Mouse (Mus musculus) urinary bladder, adult 18-20 months (tissue): ENCODE data around the gene Zfp644.

ENCODE experiments used
- DNase-seq, 2 experiments: peaks; one replicate each; pipeline ENCODE4 v3.0.0; 2022; ENCODE audit warnings: low spot score in 2 of 2, mixed read lengths in 2 of 2

The Zfp644 gene

DNA sequence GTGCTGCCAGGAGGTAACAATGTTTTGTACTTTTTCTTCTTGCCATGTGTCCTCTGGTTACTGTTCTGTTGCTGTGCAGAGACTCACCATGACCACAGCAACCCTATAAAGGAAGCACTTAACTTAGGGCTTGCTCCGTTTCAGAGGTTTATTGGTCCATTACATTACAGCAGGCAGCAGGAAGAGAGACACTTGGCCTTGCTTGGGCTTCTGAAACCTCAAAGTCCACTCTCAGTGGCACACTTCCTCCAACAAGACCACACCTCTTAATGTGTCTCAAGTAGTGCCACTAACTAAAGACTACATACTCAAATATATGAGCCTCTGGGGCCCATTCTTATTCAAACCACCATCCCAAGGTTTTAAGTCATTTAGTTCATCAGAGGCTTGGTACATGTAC is 36.2 kb downstream of the Zfp644 start:
- DNase-seq = no peak

DNA sequence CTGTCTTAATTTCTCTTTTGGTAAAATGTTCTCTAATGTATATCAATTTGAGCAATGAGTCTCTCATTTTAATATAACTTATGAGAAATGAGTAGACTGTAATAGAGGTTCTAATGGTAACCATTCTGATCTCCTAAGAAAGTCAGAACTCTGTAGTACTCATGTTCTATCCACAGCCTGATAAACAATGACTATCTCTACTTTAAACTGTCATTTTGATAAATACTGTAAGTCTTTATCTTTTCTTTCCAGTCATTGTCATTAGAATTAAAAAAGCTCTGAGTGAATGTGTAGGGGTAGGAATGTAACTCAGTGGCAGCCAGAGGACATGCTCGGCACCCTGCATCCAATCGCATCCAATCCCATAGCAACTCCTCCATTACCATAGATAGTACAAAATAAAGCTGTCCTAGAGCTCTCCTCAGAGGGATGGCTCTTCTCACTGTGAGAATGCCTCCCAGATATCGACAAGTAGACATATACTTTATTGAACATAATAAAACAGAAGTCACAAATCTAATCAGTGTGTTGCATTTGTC is 44.2 kb downstream of the Zfp644 start:
- DNase-seq = no peak

DNA sequence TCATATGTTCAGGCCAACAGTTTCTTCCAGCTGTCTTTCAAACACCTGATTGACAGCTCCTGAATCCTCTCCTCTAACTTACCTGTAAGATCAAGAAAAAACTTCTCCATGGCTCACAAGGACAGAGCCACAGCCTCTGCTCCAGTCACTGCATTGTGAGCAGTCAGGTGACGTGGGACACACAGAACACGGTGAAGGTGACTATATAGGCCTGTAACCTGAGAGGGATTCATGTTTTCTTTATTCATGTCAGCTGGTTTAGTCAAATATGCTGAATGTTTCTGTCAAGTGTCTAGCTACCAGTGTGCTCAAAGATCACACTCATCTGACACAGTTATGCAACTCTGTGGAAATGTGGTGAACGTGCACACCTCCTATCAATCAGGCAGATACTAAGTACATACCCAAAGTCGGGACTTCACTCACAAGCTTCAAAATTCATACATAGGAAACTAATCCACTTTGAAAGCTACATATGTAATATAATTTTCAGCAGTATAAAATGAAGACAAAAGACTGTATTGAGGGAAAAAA is 44.8 kb downstream of the Zfp644 start:
- DNase-seq = no peak

DNA sequence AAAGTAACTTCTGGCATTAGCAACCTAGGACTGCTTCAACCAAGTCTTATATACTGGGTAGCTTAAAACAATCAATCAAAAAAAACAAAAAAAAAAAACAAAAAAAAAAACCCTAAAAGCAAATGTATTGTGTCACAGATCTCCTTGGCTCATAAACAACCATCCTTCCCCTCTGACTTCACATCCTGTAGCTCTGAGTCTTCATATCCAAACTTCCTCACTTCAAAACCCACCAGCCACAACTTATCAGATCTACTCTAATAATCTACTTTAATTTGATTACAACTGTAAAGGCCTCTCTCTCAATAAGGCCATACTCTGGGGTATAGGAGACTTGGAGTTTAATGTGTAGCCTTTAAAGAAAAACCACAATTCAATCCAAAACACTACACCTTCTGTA is 47.1 kb downstream of the Zfp644 start:
- DNase-seq = no peak

DNA sequence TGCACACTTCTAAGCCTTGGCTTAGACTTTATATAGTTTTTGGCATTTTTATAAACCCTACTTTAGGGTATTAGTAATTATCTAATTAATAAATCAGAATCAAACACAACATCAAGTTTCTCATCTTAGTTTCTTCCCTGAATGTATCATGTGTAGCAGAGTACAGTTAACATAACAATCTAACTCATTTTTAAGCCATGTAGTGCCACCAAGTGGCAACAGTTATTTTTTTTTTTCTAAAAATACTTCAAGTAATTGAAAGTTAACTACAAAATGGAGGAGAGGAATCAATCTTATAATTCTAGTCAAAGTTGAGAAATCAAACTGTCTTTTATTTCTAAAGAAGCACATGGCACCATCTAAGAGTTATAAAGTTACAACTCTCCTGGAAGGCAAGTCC is 47.6 kb downstream of the Zfp644 start:
- DNase-seq = no peak

DNA sequence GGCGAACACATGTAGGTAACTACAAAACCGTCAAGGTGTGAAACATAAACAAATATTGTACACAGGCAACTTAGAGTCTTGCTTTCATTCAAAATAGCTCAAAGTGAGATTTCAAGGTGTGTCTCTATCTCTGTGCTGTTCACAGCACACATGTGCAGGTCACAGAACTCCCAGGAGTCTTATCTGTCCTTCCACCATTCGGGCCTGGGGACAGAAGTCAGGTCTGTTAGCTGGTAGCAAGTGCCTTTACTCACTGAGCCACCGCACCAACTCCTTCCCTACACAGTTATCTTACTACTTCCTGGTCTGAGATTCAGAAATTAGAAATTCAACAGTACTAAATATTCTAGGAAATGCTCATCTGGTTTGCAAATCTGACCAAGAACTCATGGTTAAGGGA is 53.7 kb downstream of the Zfp644 start:
- DNase-seq = no peak

DNA sequence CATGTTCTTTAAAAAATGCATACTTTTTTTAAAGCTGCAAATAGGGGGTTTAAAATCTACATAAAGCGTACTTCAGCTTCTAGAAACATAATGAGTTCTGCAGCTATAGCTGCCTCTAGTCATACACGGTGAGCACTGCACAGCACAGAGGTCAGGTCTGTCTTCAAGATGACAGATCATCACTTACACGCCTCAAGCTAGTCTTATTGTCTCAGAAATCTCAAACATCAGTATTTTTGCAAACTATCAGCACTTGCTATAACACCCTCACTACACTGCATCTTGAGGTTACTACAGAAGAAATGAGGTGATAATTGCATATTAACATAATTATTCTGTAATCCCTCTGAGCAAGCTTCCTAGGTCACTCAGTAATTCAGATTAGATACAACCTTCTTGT is 55.2 kb downstream of the Zfp644 start:
- DNase-seq = no peak

DNA sequence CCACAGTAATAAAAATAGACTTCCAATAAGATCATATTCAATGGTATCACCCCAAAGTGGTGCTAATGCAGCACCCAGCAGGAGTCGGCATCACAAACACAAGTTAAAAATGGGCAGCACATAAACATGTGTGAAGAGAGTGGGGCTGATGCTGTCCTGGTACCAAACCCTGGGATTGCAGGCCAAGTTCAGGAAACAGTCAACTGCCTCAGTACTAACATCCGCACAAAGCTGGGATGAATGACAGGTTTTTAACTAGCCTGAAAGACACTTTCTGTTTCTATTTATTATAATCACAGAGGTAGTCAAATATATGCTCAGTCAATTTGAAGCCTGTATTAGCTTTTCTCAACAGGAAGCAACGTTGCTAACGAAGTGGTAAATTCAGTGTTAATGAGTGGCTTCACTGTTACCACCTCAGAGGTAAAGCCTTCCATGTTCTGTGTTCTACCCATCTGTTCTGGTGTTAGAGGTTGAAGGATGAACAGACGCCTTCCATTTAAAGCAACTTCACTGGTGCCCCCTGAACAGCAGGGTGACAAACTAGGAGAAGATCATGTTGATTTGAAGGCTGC is 56.8 kb downstream of the Zfp644 start:
- no peak for DNase-seq

DNA sequence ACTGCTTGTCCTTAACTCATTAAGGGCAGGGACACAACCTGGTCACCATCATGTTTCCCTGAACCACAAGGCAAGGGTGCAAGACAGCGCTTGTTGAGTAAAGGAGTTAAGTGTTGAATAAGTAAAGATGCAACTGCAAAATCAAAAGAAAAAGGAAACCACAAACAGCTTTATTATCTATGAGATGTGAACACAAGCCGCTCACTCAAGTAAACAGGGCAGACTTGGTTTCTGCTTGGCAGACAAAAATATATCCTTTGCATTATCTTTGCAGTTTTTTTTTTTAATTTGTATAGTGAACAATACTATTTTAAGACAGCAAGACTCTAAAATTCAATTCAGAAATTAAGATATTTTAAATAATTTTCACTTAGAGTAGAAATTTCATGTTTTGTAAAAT is 57.5 kb downstream of the Zfp644 start:
- no peak for DNase-seq

DNA sequence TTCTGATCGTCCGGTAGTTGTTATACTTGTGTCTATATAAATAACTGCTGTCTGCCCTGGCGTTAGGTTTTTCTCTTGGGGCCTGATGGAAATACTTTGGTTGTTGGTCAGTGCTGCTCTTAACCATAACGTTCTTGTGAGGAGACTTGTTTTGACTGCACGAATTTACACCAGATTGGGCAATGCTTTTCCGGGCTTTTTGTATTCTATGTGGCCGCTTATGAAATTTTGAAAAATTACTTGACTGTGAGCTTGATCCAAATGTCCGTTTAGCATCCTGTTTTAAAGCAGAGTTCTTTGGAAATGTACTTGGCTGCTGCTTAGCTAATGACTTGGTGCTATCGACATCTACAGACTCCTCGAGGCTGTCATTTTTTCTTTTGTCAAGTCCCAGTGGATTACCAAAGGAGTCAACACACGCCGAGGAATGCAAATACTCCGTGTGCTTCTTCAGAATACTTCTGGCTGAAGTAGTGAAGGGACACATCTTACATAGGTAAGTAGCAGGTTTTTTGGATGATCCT is 60.6 kb downstream of the Zfp644 start:
- no peak for DNase-seq

DNA sequence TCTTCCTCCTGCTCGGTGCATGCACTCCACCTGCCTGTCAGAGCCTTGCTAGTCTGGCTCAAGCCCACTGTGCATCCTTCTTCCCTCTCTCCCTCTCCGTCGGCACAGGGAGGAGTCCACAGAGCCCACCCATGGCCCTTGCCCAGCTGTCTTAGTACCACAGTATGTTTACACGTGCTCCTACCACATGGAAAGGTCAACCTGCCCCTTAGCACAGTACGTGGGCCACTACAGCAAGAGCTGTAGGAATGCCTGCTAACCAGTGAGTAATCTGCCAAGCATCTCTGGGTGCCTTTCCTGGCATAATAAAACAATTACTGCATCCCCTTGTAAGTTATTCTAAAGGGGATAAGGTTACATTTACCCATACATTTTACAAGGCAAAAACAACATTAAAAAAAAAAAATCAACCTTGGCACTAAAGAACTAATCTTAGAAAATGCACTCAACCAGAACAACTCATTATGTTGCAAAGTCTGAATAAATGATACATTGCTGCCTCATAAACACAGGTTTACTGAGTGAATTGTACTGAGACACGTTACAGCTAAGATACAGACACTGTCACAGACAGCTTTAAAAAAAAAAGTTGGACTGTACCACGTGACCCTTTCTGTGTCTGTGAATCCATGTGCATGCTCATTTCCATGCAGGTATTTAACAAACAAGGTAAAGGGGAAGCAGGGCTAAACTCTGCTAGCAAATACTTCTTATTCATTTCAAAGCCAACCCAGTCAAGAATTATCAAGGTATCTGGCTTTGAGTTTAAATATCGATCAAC is 68.5 kb downstream of the Zfp644 start:
- no peak for DNase-seq

DNA sequence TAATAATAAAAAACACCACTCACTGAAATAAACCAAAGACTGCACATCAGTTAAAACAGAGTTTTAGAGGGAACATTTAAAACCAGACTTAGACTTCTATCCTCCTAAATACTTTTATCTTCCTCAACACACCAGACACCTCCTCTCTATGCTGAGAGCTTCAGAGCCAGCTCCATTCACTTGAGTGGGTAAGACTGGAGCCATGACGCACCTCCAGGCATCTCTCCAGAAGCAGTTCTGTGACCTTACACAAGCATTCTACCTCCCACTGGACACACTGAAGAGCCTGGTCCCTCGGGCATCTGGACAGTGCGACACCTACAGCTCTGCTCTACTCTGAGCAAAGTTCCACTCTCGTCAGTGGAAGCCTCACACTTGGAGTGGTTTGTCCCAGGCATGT is 73.8 kb downstream of the Zfp644 start:
- no peak for DNase-seq

DNA sequence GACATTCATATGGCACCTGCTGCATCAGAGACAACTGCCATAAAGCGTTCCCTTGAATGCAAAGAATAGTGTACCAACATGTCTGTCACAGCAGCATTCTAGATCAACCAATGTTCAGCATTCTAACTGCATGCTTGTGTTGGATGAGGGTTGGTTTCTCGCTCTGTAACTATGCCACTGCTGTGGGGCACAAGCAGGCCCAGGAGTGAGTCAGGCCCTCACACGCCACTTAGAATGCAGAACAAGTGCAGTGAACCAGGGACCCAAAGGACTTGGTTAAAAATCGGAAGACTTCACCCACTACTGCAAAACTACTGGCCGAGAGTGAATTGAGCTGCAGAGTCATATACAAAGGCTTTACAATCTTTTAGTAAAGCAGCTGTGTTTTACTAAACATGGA is 74.9 kb downstream of the Zfp644 start:
- DNase-seq = no peak

DNA sequence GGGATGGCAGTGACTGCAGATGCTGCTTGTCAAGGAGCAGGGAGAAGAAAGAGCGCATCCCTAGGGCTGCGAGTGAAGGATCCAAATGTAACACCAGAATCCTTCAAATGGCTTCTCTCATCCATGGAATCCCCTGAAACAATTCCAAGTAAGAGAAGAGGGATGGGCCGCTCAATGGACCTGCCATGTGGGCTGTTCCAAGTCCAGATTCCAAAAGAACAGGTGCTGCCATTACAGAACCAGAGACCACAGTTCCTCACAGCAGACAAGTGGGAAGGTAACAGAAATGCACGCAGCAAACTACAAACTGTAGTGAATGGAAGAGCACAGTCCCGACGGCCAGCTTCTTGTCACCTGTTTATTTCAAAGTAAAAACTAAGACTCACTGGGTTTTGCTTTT is 76.6 kb downstream of the Zfp644 start:
- no peak for DNase-seq

DNA sequence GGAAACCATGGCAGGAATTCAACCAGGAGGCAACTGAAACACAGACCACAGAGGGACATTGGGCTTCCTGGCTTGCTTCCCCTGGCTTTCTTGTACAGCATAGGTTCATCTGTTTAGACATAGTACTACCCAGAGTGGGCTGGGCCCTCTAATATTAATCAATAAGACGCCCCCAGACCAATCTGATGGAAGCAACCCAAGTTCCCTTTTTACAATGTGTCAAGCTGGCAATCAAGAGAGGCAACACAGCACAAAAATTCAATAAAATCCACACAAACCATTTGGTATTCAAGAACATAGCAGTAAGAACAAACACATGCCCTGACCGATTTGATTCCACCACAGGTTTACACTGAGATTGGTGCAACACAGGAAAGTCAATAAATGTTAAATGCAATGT is 82.1 kb downstream of the Zfp644 start:
- no peak for DNase-seq

DNA sequence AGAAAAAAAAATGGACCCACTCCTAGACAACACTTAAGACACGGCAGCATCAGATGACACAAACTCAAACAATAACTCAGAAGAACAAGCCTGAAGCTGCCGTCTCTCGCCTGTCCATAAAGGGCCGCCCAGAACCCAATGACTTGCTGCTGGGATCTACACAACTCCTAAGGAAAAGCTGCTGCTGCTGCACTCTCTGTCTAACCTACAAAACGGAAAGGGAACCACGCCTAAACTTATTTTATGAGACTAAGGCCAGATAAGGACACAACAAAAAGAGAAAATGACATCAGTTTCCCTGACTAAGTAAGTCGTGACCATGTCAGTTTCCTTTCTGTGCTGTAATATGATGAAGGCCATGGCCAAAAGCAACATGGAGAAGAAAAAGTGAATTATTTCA is 82.5 kb downstream of the Zfp644 start:
- DNase-seq = no peak

DNA sequence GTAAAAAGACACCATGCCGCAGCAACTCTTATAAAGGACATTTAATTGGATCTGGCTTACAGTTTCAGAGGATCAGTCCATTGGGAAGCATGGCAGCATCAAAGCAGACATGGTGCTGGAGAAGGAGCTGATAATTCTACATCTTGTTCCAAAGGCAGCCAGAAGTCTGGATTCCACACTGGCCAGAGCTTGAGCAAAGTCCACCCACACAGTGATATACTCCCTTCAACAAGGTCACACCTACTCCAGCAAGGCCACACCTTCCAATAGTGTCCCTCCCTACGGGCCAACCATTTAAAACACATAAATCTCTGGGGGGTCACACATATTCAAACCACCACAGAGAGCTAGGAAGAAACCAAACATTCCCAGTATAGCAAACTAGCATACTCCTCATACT is 84.9 kb downstream of the Zfp644 start:
- no peak for DNase-seq

DNA sequence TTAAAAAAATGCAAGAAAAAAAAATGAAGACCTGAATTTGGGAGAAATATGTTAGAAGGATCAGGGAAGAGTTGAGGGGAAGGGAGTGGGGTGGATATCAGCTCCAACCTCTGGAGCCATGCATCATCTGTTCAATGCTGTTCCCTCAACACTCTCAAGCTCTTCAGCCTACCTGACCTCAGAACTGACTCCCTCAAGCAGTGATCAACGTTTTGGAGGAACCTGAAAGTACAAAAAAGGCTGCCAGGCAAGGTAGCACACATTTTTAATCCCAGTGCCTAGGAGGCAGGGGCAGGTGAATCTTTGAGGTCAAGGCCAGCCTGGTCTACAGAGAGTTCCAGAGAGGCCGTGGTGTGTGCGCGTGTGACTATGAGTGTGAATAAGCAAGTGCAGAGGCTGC is 88.3 kb downstream of the Zfp644 start, which contains the start of gene Gm17304:
Gene Gm17304 (plus strand): TSS at position 301 of the 400 bp plus-strand sequence.
- DNase-seq = no peak

DNA sequence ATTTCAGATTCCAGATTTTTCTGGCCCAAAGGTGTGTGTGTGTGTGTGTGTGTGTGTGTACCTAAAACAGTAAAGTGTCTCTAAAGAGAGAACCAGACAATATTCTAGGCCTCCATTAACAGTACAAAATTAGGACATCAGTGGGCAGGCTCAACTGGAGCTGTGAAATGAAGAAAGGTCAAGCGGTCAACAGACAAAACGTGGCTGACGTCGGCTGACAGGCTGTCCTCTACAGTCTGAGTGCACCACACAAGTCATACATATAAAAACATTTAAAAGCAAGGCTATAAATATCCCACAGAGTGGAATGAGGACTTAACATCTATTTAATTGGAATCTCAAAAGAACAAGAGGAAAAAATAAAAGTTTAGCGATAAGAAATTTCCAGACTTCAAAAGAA is 90.0 kb downstream of the Zfp644 start:
- DNase-seq = no peak

DNA sequence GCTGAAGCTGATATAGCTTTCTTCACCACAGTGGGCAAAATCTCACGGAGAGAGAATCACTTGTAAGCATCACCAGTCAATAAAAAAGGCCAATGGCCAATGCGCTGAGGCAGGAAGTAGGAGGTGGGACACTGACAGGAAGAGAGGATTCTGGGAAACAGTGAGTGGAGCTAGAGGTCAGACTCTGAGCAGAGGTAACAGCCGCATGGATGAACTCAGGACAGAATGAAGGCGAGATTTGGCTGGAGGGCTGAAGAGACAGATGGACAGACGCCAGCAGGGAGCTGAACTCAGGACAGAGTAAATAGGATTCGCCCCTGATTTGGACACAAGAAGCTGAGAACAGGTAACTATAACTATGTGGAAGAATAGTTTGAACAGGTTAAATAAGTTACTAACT is 92.0 kb downstream of the Zfp644 start:
- DNase-seq = no peak

DNA sequence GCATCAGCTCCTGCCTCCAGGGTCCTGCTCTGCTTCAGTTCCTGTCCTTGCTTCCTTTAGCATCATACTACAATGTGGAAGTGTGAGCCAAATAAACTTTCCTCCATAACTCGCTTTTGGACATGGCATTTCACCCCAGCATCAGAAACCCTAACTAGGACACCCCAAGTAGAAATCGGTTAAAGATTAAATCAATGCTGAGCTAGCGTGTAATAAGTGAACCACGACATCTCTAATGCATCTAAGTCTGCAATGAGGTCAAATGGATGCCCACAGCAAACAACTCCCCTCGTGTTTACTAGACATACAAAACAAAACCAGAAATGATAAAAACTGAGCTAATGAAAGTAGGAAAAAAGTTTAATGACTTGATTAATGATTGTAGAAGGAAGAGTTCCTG is 92.7 kb downstream of the Zfp644 start:
- DNase-seq = no peak

DNA sequence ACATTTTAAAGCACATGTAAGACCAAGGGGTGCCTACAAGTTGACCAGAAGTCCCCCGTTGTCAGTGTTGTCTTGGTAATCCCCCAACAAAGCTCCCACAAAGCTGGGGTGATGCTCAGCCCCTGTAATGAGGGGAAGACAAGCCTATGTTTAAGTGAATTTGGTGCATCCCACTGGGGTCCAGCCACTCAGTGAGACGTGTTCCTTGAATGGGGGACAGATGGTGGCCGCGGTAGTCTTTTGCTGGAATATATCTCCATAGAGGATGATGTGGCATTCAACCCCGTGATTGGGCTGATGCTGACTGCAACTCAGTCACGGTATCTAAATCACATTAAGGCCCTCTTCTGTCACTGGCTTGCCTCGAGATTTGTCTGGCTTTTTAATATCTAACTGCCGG is 97.6 kb downstream of the Zfp644 start:
- DNase-seq = no peak

DNA sequence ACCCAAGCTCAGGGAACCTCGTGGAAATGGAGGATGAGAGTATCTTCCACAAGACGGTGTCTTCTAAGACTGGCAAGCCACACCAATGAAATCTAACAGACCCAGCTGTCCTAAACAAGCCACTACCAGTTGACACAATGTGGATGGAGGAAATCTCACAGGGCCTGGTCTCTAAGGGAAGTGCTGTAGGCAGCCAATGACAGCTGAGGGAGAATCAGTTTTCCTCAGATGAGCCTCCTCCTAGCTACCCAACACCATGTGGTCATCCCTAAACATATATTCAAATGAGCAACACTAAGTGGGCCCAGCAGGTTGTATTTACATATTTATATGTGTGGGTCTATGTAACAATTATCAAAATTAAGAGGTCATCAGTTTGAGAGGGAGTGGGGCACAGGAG is 99.6 kb downstream of the Zfp644 start:
- DNase-seq = no peak
